Mouse (Mus musculus) lung, embryonic 16.5 days (tissue): ENCODE measurements at regions not wholly inside any gene's neighbourhood (a gene's known extent, or its start where the extent isn't known, plus 50 kb on each side); places are given as distances from the start of the nearest gene placed in this dataset.

Source experiments
- ATAC-seq: fragments of 200-750 bp; cut with Nextera tagmentation; 2 replicates; pipeline ENCODE4 v1.8.0; 2017; ENCODE audit warnings: low read depth, mild to moderate bottlenecking, moderate library complexity
- H3K27ac ChIP-seq: fragments of 300-500 bp; sonication (generic); 2 replicates; pipeline ENCODE4 v1.5.1; 2014; ENCODE audit warnings: mild to moderate bottlenecking, control low read depth, low read length
- H3K27me3 ChIP-seq: fragments of 300-500 bp; sonication (generic); 2 replicates; pipeline ENCODE4 v1.6.1; 2014; ENCODE audit warnings: low read depth, low read length, mixed read lengths; ENCODE audit not compliant: control insufficient read depth, insufficient read depth
- H3K36me3 ChIP-seq: fragments of 300-500 bp; sonication (generic); 2 replicates; pipeline ENCODE4 v1.6.1; 2014; ENCODE audit warnings: low read length; ENCODE audit not compliant: control insufficient read depth, insufficient read depth
- H3K4me1 ChIP-seq: fragments of 300-500 bp; sonication (generic); replicated peaks from 2 replicates; pipeline ENCODE4 v1.6.1; 2014; ENCODE audit warnings: low read length, mixed read lengths; ENCODE audit not compliant: control insufficient read depth, insufficient read depth
- H3K4me2 ChIP-seq: fragments of 300-500 bp; sonication (generic); 2 replicates; pipeline ENCODE4 v1.6.1; 2014; ENCODE audit warnings: low read depth, low read length, control low read depth
- H3K4me3 ChIP-seq: fragments of 300-500 bp; sonication (generic); 2 replicates; pipeline ENCODE4 v1.5.1; 2014; ENCODE audit warnings: mild to moderate bottlenecking, low read length, control low read depth
- H3K9ac ChIP-seq: fragments of 300-500 bp; sonication (generic); 2 replicates; pipeline ENCODE4 v1.6.1; 2014; ENCODE audit warnings: low read length, control low read depth
- H3K9me3 ChIP-seq: fragments of 300-500 bp; sonication (generic); 2 replicates; pipeline ENCODE4 v1.6.1; 2016; ENCODE audit warnings: low read length; ENCODE audit not compliant: control insufficient read depth
- WGBS: fragments of 180-500 bp; shearing (Covaris S2); extraction: QIAGEN DNeasy Blood & Tissue Kit; methylation state at CpG from one replicate; pipeline ENCODE4 v1.1.7; 2014; 5-methylcytosine and 5-hydroxymethylcytosine counted together

DNA sequence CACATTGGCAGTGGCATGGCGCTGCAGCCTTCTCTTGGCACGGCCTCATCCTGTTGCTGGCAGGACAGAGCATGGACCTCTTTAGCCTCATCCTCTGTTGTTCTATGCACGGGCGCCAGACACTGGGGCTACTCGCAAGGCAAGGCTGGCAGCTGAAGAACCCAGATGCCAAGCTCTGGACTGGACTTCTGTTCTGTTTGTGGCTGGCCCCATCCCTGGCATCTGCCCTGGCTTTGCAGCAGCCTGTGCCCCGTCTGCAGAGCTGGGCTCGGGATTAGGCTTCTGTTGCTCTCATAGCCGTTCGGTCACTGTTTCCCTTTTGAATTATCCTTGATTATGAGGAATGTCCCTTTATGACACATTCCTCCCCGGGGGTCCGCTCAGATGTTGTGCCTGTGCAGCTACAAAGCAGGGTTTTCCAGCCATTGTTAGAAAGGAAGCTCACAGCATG is 214.6 kb upstream of the Tbc1d5 start:
- H3K36me3 ChIP-seq, result no peaks in the 10 kb centered on the region
- no peaks in the 10 kb centered on the region for H3K4me1 ChIP-seq
- no peak for ATAC-seq
- H3K4me3 ChIP-seq, result no peak overlapping the region
- H3K4me2 ChIP-seq, result no peak overlapping the region
- no peaks in the 10 kb centered on the region for H3K9me3 ChIP-seq
- H3K9ac ChIP-seq, result no peak overlapping the region
- H3K27ac ChIP-seq, result no peak overlapping the region
- WGBS, result 71% methylated on average over 11 of the region's 11 CpGs
- no peaks in the 10 kb centered on the region for H3K27me3 ChIP-seq

DNA sequence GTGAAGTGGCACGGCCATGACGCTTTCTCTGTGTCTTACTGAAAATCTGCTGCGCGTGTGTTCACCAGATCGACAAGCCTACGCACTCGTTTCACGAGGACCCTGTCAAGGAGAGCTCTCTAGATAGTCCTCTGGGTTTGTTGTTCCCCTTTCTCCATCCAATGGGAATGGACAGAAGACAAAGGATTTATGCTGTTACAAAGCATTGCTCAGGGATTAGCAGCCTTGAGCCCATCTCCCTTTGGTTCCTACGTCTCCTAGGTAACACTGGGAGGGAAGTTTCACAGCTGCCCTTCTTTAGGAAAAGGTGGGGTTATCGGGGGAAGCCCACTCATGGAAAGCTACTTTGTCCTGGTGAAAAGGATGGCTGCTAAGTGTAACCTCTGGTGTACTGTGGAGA is 212.7 kb upstream of the Tbc1d5 start:
- no peak overlapping the region for H3K27ac ChIP-seq
- 90% methylated on average over 10 of the region's 10 CpGs for whole genome bisulfite sequencing
- H3K4me1 ChIP-seq, result no peaks in the 10 kb centered on the region
- no peaks in the 10 kb centered on the region for H3K9me3 ChIP-seq
- H3K9ac ChIP-seq, result no peak overlapping the region
- no peaks in the 10 kb centered on the region for H3K36me3 ChIP-seq
- H3K4me2 ChIP-seq, result no peak overlapping the region
- H3K4me3 ChIP-seq, result no peak overlapping the region
- H3K27me3 ChIP-seq, result no peaks in the 10 kb centered on the region
- ATAC-seq, result no peak

DNA sequence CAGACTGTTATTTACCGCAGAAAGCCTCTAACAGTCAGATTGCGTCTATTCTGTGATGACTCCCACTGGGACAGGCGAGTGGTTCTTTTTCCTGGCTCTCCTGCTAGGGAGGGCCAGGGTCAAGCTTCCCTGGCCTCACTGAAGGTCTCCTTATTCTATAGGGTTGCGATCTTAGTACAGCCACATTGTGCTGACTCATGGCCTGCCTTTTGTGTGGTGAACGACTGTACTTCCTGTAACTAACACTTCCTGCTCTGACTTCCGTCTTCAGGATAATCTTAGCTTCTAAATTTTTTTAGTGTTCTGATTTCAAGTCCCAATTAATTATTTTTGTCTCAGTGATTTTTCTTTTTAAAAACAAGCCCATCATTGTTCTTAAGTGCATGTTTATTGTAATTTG is 203.4 kb upstream of the Tbc1d5 start:
- Histone ChIP-seq H3K9ac (no peak overlapping the region), H3K27me3 (no peaks in the 10 kb centered on the region), H3K36me3 (no peaks in the 10 kb centered on the region), H3K4me2 (no peak overlapping the region), H3K27ac (no peak overlapping the region), H3K4me3 (no peak overlapping the region), H3K9me3 (no peaks in the 10 kb centered on the region), H3K4me1 (no peaks in the 10 kb centered on the region)
- 73% methylated on average over 6 of the region's 6 CpGs for WGBS
- ATAC-seq, result no peak

DNA sequence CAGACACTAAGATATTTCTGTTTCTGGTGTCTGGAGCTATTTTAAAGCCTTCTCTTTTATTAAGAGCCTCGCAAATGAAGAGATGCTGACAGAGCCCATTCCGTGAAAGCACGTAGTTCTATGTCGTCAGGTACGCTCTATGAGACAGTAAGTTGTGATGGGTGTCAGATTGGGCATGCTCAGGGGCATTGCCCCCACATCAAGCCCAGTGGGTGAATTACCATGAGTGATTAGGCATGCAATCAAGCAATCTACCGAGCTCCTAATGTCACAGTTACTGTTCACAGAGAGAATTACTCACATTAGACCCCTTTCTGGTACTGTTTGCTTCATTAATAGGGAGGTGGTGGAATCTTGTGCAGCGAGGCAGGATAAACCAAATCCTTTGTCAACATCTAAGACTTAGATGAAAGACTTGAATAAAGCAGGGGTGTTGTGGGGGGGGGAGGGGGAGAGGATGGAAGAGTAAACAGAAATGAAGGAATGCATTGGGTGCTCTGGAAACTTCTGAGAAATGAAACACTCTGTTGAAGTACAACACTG is 192.9 kb upstream of the Tbc1d5 start:
- Histone ChIP-seq H3K9me3 (no peaks in the 10 kb centered on the region), H3K4me2 (no peak overlapping the region), H3K27ac (no peak overlapping the region), H3K9ac (no peak overlapping the region), H3K4me1 (no peaks in the 10 kb centered on the region), H3K4me3 (no peak overlapping the region), H3K36me3 (no peaks in the 10 kb centered on the region), H3K27me3 (no peaks in the 10 kb centered on the region)
- WGBS, result 64% methylated on average over 7 of the region's 7 CpGs
- ATAC-seq, result no peak

DNA sequence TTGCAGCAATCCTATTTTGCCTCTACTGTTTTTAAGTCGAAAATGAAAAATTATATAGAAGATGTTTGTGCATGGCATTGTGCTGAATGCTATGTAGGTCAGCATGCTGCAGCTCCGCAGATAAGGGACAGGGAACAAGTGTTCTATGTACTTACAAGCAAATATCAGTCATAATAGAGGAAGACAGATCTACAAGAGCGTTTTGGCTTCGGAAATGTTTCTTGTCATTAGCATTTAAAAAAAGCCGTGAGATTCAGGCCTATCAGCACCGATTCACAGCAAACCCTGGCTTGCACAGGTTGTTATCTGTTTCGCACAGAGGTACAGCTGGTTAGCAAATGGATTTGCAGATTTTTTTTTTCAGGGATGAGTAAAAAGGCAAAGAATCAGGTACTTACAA is 191.8 kb upstream of the Tbc1d5 start:
- Histone ChIP-seq H3K9me3 (no peaks in the 10 kb centered on the region), H3K27me3 (no peaks in the 10 kb centered on the region), H3K27ac (no peak overlapping the region), H3K4me2 (no peak overlapping the region), H3K4me3 (no peak overlapping the region), H3K4me1 (no peaks in the 10 kb centered on the region), H3K36me3 (no peaks in the 10 kb centered on the region), H3K9ac (no peak overlapping the region)
- no peak for ATAC-seq
- 78% methylated on average over 7 of the region's 7 CpGs for WGBS

DNA sequence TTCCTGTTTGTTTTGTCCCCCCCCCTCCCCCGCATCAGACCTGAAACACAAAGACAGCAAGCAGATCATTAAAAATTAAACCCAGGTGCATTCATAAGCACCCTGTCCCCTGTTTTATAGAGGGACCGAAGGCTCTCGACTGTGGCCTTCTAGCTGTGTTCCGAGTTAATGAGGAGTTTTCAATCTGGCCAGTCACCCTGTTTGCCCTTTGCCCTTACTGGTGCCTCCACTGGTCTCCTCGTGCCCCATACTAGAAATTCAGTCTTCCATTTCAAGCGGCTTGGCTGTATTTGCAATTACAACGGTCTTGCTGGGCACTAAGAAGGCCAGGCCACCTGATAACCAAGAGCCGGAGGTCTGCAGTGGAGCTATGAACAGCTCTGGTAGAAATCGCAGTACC is 190.9 kb upstream of the Tbc1d5 start:
- Histone ChIP-seq H3K27me3 (no peaks in the 10 kb centered on the region), H3K4me2 (no peak overlapping the region), H3K36me3 (no peaks in the 10 kb centered on the region), H3K9ac (no peak overlapping the region), H3K9me3 (no peaks in the 10 kb centered on the region), H3K27ac (no peak overlapping the region), H3K4me3 (no peak overlapping the region), H3K4me1 (no peaks in the 10 kb centered on the region)
- ATAC-seq, result no peak
- 75% methylated on average over 9 of the region's 9 CpGs for WGBS

DNA sequence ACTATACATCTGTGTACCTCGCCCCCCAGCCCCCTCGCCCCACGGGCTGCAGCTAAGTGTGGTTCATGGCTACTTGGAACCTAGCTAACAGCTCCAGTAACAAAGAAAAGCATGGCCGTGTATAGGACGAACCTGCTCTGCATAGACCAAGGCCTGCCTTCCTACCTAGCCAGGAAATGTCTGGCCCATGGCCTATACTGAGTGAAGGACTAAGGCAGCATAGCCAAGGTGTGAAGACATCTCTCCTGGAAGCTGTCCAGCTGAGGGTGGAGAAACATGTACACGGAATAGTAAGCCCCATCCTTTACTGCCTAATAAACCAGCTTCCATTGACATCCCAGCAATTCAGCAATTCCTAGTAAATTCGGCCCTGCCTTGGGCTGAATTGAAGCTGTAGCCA is 183.6 kb upstream of the Tbc1d5 start:
- H3K27me3 ChIP-seq, result no peaks in the 10 kb centered on the region
- ATAC-seq, result no peak
- no peak overlapping the region for H3K4me2 ChIP-seq
- 84% methylated on average over 7 of the region's 7 CpGs for WGBS
- H3K27ac ChIP-seq, result no peak overlapping the region
- no peaks in the 10 kb centered on the region for H3K36me3 ChIP-seq
- H3K4me1 ChIP-seq, result no peaks in the 10 kb centered on the region
- H3K4me3 ChIP-seq, result no peak overlapping the region
- H3K9ac ChIP-seq, result no peak overlapping the region
- H3K9me3 ChIP-seq, result no peaks in the 10 kb centered on the region

DNA sequence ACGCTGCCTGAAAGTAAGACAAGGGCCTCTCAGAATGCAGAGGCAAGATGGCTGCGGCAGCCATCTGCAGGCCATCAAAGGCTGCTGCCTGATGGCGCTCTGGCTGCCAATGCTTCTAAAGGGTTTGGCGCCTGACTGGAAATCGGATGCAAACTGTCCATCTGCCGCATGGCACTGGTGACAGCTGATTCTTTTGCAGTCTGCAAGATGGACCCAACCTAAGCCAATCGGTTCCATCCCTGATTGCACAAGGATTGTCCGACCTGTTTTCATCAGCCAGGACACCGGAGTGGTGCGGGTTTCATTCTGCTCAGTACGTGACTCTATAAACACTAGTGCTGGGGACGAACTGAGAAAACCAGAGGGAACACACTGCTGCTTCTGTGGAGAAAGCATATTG is 183.1 kb upstream of the Tbc1d5 start:
- no peak for ATAC-seq
- 92% methylated on average over 12 of the region's 12 CpGs for WGBS
- H3K27ac ChIP-seq, result no peak overlapping the region
- H3K4me3 ChIP-seq, result no peak overlapping the region
- H3K4me2 ChIP-seq, result no peak overlapping the region
- no peaks in the 10 kb centered on the region for H3K27me3 ChIP-seq
- H3K36me3 ChIP-seq, result no peaks in the 10 kb centered on the region
- no peaks in the 10 kb centered on the region for H3K9me3 ChIP-seq
- H3K4me1 ChIP-seq, result no peaks in the 10 kb centered on the region
- no peak overlapping the region for H3K9ac ChIP-seq

DNA sequence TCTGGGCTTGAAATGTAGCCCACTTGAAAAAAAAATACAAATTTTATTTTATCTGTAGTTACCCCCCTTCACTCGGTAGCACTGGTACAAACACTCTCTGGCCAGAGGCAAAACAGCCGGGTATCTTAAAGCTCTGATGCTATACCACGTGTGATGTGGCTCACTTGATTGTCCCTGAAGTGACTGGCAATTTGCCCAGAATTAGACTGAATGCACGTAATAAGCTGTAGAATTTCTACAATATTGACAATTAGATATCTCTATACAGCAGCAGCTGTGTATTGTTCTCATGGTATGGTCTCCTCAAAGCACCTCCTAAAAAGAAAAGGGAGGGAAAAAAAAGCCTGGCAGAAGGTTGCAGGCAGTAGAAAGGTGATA is 179.2 kb upstream of the Tbc1d5 start:
- no peak for ATAC-seq
- no peaks in the 10 kb centered on the region for H3K4me1 ChIP-seq
- WGBS, result 10% methylated on average over 4 of the region's 4 CpGs

DNA sequence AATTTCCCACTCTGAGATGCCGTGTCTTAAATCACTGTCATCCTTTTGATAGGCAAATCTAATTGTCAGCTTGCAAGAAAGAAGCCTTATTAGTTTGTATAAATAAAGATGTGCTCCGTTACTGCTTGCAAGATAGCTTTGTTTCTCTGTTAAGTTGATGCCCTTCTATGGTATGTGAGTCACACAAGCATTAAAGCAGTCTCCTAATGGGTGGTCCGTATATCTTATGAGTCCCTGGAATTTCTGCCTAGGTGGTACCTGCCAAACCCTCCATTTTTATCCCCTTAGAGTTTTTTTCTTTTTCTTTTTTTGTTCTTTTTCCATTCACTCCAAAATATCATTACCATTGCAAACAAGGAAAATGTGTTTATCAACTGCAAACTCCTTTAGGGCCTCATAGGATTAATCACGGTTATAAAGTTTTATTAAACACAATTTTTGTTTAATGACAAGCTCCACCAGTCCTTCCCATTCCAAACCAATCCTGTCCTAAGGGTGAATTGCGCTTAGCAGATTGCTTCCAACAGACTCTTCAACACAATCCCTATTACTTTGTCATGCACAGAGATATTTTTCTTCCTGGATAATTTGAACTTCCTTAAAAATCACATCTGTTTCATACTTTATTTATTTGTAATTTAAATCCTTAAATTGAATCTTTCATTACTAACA is 178.7 kb upstream of the Tbc1d5 start:
- Histone ChIP-seq H3K4me2 (no peak overlapping the region), H3K27me3 (no peaks in the 10 kb centered on the region), H3K9ac (no peak overlapping the region), H3K4me1 (no peaks in the 10 kb centered on the region), H3K9me3 (no peaks in the 10 kb centered on the region), H3K27ac (no peak overlapping the region), H3K4me3 (no peak overlapping the region), H3K36me3 (no peaks in the 10 kb centered on the region)
- no peak for ATAC-seq
- 62% methylated on average over 5 of the region's 5 CpGs for WGBS

More for the DNA sequence above, 179.2 kb upstream of the Tbc1d5 start:
- Histone ChIP-seq H3K27me3 (no peaks in the 10 kb centered on the region), H3K27ac (no peak overlapping the region), H3K4me2 (no peak overlapping the region), H3K4me3 (no peak overlapping the region), H3K9ac (no peak overlapping the region), H3K36me3 (no peaks in the 10 kb centered on the region), H3K9me3 (no peaks in the 10 kb centered on the region)
